Mouse (Mus musculus): ENCODE results near the gene Entpd3.
"Not testable (repeated sequence)": the region's sequence is repeated elsewhere in the genome, so short reads cannot be mapped to it uniquely, and the experiment has no call there.

The Entpd3 gene

GRCm38 (mm10) chr9:120539662-120540251 lies at the start of gene Entpd3:
TSS of gene Entpd3 (plus strand) at chr9:120539818.
- peak in 1 of 2 experiments; percentile 18 for DNase-seq

GRCm38 (mm10) chr9:120491509-120491908 lies 48.1 kb upstream of the Entpd3 start:
- DNase-seq, result no peak

GRCm38 (mm10) chr9:120492010-120492399 lies 47.6 kb upstream of the Entpd3 start, which contains the start of gene Eif1b:
TSS of gene Eif1b (plus strand) at chr9:120492232.
- DNase-seq, result no peak

- peak; percentile 84 to 90 for DNase-seq
Measured at GRCm38 (mm10) chr9:120492400-120493351, 46.9 kb upstream of the Entpd3 start.

- no peak for DNase-seq
Measured at GRCm38 (mm10) chr9:120493781-120494180, 45.8 kb upstream of the Entpd3 start.

- DNase-seq, result peak; percentile 35 to 78
Measured at GRCm38 (mm10) chr9:120496691-120497090, 42.9 kb upstream of the Entpd3 start.

- DNase-seq, result no peak
Measured at GRCm38 (mm10) chr9:120497983-120498382, 41.6 kb upstream of the Entpd3 start.

- DNase-seq, result no peak
Measured at GRCm38 (mm10) chr9:120501191-120501902, 38.3 kb upstream of the Entpd3 start.

- peak in 1 of 2 experiments; percentile 80 for DNase-seq
Measured at GRCm38 (mm10) chr9:120502013-120502412, 37.6 kb upstream of the Entpd3 start.

GRCm38 (mm10) chr9:120504423-120504822 lies 35.2 kb upstream of the Entpd3 start:
- DNase-seq, result no peak

- DNase-seq, result peak in 1 of 2 experiments; percentile 50
Measured at GRCm38 (mm10) chr9:120511781-120512180, 27.8 kb upstream of the Entpd3 start.

GRCm38 (mm10) chr9:120516720-120517119 lies 22.9 kb upstream of the Entpd3 start:
- DNase-seq, result no peak

GRCm38 (mm10) chr9:120518946-120519345 lies 20.7 kb upstream of the Entpd3 start:
- DNase-seq, result no peak

GRCm38 (mm10) chr9:120519469-120520125 lies 20.0 kb upstream of the Entpd3 start:
- DNase-seq, result no peak

- no peak for DNase-seq
Measured at GRCm38 (mm10) chr9:120521161-120521560, 18.5 kb upstream of the Entpd3 start.

- no peak for DNase-seq
Measured at GRCm38 (mm10) chr9:120527270-120527669, 12.3 kb upstream of the Entpd3 start.

- no peak for DNase-seq
Measured at GRCm38 (mm10) chr9:120527919-120528318, 11.7 kb upstream of the Entpd3 start.

GRCm38 (mm10) chr9:120528815-120529510 lies 10.7 kb upstream of the Entpd3 start:
- DNase-seq, result no peak

GRCm38 (mm10) chr9:120530471-120530870 lies 9.1 kb upstream of the Entpd3 start:
- no peak for DNase-seq

GRCm38 (mm10) chr9:120532062-120532461 lies 7.6 kb upstream of the Entpd3 start:
- DNase-seq, result no peak

- DNase-seq, result no peak
Measured at GRCm38 (mm10) chr9:120532691-120533090, 6.9 kb upstream of the Entpd3 start.

- DNase-seq, result not testable (repeated sequence)
Measured at GRCm38 (mm10) chr9:120533446-120533950, 6.1 kb upstream of the Entpd3 start.

Data from lung, postnatal 4 days (tissue).